Mouse (Mus musculus): Measurements from ENCODE around the gene Ifitm5.

DNA sequence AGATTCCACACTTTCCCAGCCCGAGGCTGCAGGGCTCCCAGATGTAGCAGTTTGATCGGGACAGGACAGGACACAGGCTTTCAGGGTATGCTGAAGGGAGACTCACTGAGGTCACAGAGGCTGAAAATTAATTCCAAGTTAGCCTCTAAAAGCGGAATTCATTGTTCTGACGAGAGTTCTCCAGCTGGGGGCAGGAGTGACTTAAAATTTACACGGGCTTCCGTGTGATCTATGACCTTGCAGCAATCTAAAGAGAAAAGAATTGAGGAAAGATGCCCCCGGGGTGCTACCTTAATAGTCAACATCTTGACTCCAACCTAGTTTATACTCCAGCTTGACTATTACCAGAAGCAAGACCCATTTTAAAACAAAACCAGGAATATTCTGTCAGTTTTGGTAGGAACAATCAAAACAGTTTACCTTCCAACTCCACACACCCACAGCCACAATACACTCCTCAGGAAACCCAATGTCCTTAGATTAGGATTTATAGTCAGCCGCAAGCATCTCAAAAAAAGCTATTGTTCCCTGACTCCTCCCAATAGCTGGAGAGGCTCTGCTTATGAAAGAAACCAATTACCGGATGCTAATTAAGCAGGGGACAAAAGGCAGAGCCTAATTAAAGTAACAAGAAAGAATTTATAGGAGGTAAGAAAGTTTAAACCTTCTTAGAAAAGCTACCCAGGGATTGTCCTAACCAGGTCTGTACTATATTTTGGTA is 9.2 kb upstream of the Ifitm5 start:
- TF ChIP-seq POLR2A (IDR thresholded peaks at IDR 0.05; ENCODE audit: borderline replicate concordance, extremely low read depth, insufficient read depth, insufficient read length, poor library complexity, severe bottlenecking) (no peak), CTCF (IDR thresholded peaks at IDR 0.05; ENCODE audit: borderline replicate concordance, extremely low read depth, insufficient read depth, insufficient read length) (peak; percentile 33; the same call in 1 of the 2 replicates)

Data from brain, embryonic 14.5 days (tissue).